Mouse (Mus musculus) intestine, embryonic 15.5 days (tissue): ENCODE data around the gene Usp12. TPM values are rescaled to one million over a fixed set of nuclear protein-coding genes. Genes with fewer than 3 reads are reported as not detected.

Source experiments
- ATAC-seq: fragments of 200-750 bp; cut with Nextera tagmentation; 2 replicates; pipeline ENCODE4 v1.8.0; 2017; ENCODE audit warnings: moderate TSS enrichment, moderate library complexity
- H3K27ac ChIP-seq: fragments of 300-500 bp; sonication (generic); 2 replicates; pipeline ENCODE4 v1.5.1; 2015; ENCODE audit warnings: mild to moderate bottlenecking, inconsistent platforms
- H3K27me3 ChIP-seq: fragments of 300-500 bp; sonication (generic); replicated peaks from 2 replicates; pipeline ENCODE4 v1.6.1; 2015; ENCODE audit warnings: inconsistent platforms
- H3K36me3 ChIP-seq: fragments of 300-500 bp; sonication (generic); 2 replicates; pipeline ENCODE4 v1.6.1; 2015; ENCODE audit warnings: inconsistent platforms
- H3K4me1 ChIP-seq: fragments of 300-500 bp; sonication (generic); replicated peaks from 2 replicates; pipeline ENCODE4 v1.6.1; 2015; ENCODE audit warnings: inconsistent platforms
- H3K4me2 ChIP-seq: fragments of 300-500 bp; sonication (generic); replicated peaks from 2 replicates; pipeline ENCODE4 v1.6.1; 2015; ENCODE audit warnings: mild to moderate bottlenecking, inconsistent platforms
- H3K4me3 ChIP-seq: fragments of 300-500 bp; sonication (generic); replicated peaks from 2 replicates; pipeline ENCODE4 v1.5.1; 2015; ENCODE audit warnings: inconsistent platforms
- H3K9ac ChIP-seq: fragments of 300-500 bp; sonication (generic); 2 replicates; pipeline ENCODE4 v1.6.1; 2015; ENCODE audit warnings: inconsistent platforms
- H3K9me3 ChIP-seq: fragments of 300-500 bp; sonication (generic); 2 replicates; pipeline ENCODE4 v1.6.1; 2016; ENCODE audit warnings: inconsistent platforms
- WGBS: fragments of 180-500 bp; shearing (Covaris S2); methylation state at CpG from one replicate; pipeline ENCODE4 v1.1.7; 2015; 5-methylcytosine and 5-hydroxymethylcytosine counted together
- polyA plus RNA-seq: library from polyadenylated mRNA; unstranded; fragments of >200 nt; fragmentation: Nextera tagmentation; extraction: Ambion mirVana; gene quantifications from 2 replicates; pipeline ENCODE4 v1.2.1, GENCODE M21; 2015

Gene Usp12
- polyA plus RNA-seq, 1 experiment from 2014 or later = 28.7 TPM

DNA sequence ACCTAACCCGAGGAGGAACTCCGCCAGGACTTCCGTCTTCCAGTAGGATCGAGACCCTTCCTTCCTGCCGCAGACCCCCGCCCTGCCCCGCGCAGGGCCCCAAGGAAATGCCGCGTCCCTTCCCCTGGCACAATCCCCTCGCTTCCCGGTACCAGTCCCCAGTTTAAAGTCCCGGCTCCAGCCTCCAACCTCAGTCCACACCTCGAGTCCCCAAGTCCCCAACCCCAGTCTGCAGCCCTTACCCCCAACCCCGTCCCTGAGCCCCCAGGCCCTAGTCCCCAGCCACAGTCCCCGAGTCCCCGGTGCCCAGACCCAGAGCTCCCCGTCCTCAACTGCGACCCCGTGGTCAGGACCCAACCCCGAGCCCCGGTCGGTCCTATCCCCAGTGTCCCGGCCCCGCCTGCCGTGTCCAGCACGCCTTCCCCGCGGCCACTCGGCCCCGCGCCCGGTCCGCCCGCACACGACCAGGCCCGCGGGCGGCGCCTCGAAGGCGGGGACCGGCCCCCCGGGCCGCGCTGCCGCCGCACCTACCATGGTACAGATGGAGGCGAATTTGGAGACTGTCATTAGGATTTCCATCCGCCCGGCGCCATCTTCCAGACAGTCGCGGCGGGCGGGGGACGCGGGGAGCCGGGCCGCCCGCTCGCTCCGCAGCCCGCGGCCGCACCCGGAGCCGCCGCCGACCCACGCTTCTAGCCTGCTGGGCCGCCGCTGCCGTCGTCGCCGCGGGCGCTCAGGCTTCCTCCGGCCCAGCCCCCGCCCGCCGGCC, 538 bp downstream of the Usp12 start:
- peak; percentile 52 for ATAC-seq
- Histone ChIP-seq H3K27me3 (no peaks in the 10 kb centered on the region), H3K4me2 (peak overlapping the region; percentile 71), H3K4me1 (peaks cover 32% of the 10 kb centered on the region), H3K4me3 (peak overlapping the region; percentile 98), H3K9ac (peak overlapping the region; percentile 98), H3K27ac (peak overlapping the region; percentile 93), H3K36me3 (no peaks in the 10 kb centered on the region), H3K9me3 (no peaks in the 10 kb centered on the region)
- WGBS = under 1% methylated on average over 80 of the region's 83 CpGs

DNA sequence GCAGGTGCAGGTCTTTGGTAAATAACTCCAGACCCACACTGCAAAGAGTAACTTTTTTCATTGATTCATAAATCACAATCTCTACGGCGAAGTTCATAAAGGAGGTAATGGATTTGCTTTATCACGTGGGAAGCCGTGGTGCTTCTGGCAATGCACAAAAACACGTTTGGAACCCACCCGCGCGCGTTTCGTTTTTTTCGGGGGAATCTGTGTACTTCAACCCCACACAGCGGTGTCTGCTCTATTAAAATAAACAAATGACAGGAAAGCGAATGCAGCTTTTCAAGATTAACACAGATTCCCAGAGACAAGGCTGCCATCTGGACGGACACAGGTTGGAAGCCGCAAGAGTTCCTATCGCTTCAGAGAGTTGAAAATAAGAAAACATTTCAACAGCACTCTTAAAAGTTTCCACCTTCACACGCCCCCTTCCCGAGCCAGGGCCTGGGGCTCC, 1.1 kb downstream of the Usp12 start:
- Histone ChIP-seq H3K4me2 (peak overlapping the region; percentile 71), H3K27ac (peak overlapping the region; percentile 93), H3K9ac (peak overlapping the region; percentile 98), H3K4me3 (peak overlapping the region; percentile 98), H3K4me1 (peaks cover 34% of the 10 kb centered on the region), H3K36me3 (no peaks in the 10 kb centered on the region), H3K27me3 (no peaks in the 10 kb centered on the region), H3K9me3 (no peaks in the 10 kb centered on the region)
- ATAC-seq = no peak
- under 1% methylated on average over 18 of the region's 18 CpGs for WGBS

GRCm38 (mm10) chr5:146792140-146792791, 2.5 kb downstream of the Usp12 start:
- WGBS = 47% methylated on average over 7 of the region's 7 CpGs
- ATAC-seq = no peak
- Histone ChIP-seq H3K4me2 (peak overlapping the region; percentile 71), H3K4me3 (peak overlapping the region; percentile 98; the same call in 1 of the 2 replicates), H3K36me3 (no peaks in the 10 kb centered on the region), H3K27me3 (no peaks in the 10 kb centered on the region), H3K27ac (no peak overlapping the region), H3K4me1 (peaks cover 43% of the 10 kb centered on the region), H3K9ac (no peak overlapping the region), H3K9me3 (no peaks in the 10 kb centered on the region)

- Histone ChIP-seq H3K9me3 (no peaks in the 10 kb centered on the region), H3K4me2 (peak overlapping the region; percentile 14), H3K36me3 (no peaks in the 10 kb centered on the region), H3K27me3 (no peaks in the 10 kb centered on the region), H3K9ac (no peak overlapping the region; the same call in 1 of the 2 replicates), H3K27ac (no peak overlapping the region), H3K4me3 (no peak overlapping the region), H3K4me1 (peaks cover 43% of the 10 kb centered on the region)
- 74% methylated on average over 8 of the region's 8 CpGs for WGBS
- no peak for ATAC-seq
Measured at GRCm38 (mm10) chr5:146790944-146791343, 3.9 kb downstream of the Usp12 start.

DNA sequence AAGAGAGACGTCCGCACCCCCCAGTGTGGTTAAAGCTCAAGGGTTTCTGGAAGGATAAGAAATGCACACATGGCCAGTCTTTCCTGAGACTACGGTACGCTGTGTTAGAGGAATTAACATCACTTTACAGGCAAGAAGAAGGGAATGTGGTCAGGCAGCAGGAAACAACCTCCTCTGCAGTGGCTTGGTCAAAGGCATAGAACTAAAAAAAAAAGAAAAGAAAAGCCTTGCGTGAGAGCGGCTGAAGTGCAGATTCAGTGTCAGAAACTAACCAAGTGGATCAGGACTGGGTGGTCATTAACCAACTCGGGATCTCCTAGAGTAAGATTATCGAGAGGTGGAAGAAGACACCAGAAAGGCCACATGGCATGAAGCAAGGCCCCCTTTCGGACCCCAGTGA, 5.4 kb downstream of the Usp12 start:
- no peak for ATAC-seq
- Histone ChIP-seq H3K4me3 (no peak overlapping the region), H3K4me2 (no peak overlapping the region), H3K27ac (no peak overlapping the region), H3K27me3 (no peaks in the 10 kb centered on the region), H3K4me1 (peaks cover 46% of the 10 kb centered on the region), H3K9me3 (no peaks in the 10 kb centered on the region), H3K9ac (0 out of 2 replicates have a peak overlapping the region, but pooled peaks have one; percentile 1), H3K36me3 (no peaks in the 10 kb centered on the region)
- WGBS = 61% methylated on average over 9 of the region's 9 CpGs

DNA sequence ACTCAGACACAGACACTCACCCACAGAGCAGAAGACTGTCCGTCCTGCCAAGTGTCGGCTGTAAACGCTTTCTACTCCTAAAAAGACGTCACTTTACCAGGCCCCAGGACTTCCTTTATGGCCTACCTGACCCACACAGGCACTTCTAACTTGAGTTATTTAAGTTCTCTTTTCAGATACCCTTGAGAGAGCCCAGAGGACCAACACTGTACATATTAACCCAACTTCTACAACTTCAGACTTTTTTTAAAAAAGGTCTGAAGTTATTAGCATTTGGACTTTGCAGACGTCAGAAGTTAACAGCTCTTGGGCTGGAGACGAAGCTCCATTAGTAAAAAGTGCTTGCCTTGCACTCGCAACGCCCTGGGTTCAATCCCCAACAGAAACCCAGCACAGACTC, 8.7 kb downstream of the Usp12 start:
- H3K27me3 ChIP-seq = no peaks in the 10 kb centered on the region
- H3K4me1 ChIP-seq = peaks cover 29% of the 10 kb centered on the region
- H3K4me2 ChIP-seq = no peak overlapping the region
- ATAC-seq = no peak
- no peaks in the 10 kb centered on the region for H3K9me3 ChIP-seq
- H3K4me3 ChIP-seq = no peak overlapping the region
- no peak overlapping the region for H3K27ac ChIP-seq
- H3K9ac ChIP-seq = no peak overlapping the region
- H3K36me3 ChIP-seq = no peaks in the 10 kb centered on the region
- WGBS = 61% methylated on average over 8 of the region's 8 CpGs

DNA sequence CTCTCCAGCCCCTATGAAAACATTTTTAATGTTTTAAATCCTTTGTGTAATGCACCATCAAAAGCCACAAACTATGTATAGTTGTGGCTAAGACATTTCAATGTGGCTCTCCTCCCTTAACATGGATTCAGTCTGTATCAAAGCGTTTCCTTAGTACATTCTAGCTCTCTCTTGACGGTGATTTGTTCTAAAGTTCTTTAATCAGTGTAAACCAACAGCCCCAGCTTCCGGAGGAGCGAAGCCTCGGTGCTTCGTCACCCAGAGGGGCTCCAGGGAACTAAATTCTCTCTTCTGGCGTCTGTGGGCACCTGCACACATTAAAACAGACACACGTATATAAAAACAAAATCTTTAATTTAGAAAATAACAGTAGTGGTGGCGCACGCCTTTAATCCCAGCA, 10.9 kb downstream of the Usp12 start:
- Histone ChIP-seq H3K4me3 (no peak overlapping the region), H3K27ac (no peak overlapping the region), H3K4me1 (peaks cover 29% of the 10 kb centered on the region), H3K4me2 (no peak overlapping the region), H3K9me3 (no peaks in the 10 kb centered on the region), H3K36me3 (no peaks in the 10 kb centered on the region), H3K27me3 (no peaks in the 10 kb centered on the region), H3K9ac (no peak overlapping the region)
- 85% methylated on average over 10 of the region's 10 CpGs for WGBS
- ATAC-seq = no peak

- 86% methylated on average over 10 of the region's 10 CpGs for WGBS
- no peaks in the 10 kb centered on the region for H3K27me3 ChIP-seq
- no peak overlapping the region for H3K9ac ChIP-seq
- H3K4me2 ChIP-seq = no peak overlapping the region
- H3K36me3 ChIP-seq = no peaks in the 10 kb centered on the region
- no peak overlapping the region for H3K27ac ChIP-seq
- no peak for ATAC-seq
- peaks cover 25% of the 10 kb centered on the region for H3K4me1 ChIP-seq
- H3K9me3 ChIP-seq = no peaks in the 10 kb centered on the region
- no peak overlapping the region for H3K4me3 ChIP-seq
Measured at GRCm38 (mm10) chr5:146783300-146783699, 11.5 kb downstream of the Usp12 start.

GRCm38 (mm10) chr5:146781663-146782062, 13.1 kb downstream of the Usp12 start:
- no peak overlapping the region for H3K4me2 ChIP-seq
- H3K9ac ChIP-seq = no peak overlapping the region
- H3K9me3 ChIP-seq = no peaks in the 10 kb centered on the region
- peak overlapping the region; percentile 1; the same call in 1 of the 2 replicates for H3K27ac ChIP-seq
- peaks cover 33% of the 10 kb centered on the region for H3K4me1 ChIP-seq
- no peaks in the 10 kb centered on the region for H3K36me3 ChIP-seq
- H3K4me3 ChIP-seq = no peak overlapping the region
- no peaks in the 10 kb centered on the region for H3K27me3 ChIP-seq
- 70% methylated on average over 9 of the region's 9 CpGs for WGBS
- ATAC-seq = peak; percentile 36; the same call in 1 of the 2 replicates

DNA sequence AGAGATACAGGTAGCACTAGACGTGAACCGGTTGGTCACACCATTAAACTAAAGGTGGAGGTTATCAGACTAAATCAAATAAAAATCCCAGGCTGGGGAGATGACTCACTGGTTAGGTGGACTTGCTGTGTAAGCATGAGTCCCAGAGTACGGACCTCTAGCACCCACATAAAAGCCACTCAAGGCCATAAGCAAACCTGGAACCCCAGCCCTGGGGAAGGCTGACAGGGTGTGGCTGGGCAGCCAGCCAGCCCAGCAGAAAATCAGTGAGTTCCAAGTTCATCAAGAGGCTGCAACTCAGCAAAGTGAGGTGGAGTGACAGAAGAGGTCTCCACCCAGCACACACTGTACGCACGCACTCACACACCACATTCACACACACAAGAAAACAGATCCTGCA, 14.9 kb downstream of the Usp12 start:
- Histone ChIP-seq H3K27me3 (no peaks in the 10 kb centered on the region), H3K4me2 (peak overlapping the region; percentile 17; the same call in 1 of the 2 replicates), H3K4me3 (no peak overlapping the region), H3K27ac (peak overlapping the region; percentile 77), H3K9me3 (no peaks in the 10 kb centered on the region), H3K36me3 (no peaks in the 10 kb centered on the region), H3K9ac (no peak overlapping the region), H3K4me1 (peaks cover 32% of the 10 kb centered on the region)
- WGBS = 51% methylated on average over 5 of the region's 5 CpGs
- ATAC-seq = peak; percentile 95

DNA sequence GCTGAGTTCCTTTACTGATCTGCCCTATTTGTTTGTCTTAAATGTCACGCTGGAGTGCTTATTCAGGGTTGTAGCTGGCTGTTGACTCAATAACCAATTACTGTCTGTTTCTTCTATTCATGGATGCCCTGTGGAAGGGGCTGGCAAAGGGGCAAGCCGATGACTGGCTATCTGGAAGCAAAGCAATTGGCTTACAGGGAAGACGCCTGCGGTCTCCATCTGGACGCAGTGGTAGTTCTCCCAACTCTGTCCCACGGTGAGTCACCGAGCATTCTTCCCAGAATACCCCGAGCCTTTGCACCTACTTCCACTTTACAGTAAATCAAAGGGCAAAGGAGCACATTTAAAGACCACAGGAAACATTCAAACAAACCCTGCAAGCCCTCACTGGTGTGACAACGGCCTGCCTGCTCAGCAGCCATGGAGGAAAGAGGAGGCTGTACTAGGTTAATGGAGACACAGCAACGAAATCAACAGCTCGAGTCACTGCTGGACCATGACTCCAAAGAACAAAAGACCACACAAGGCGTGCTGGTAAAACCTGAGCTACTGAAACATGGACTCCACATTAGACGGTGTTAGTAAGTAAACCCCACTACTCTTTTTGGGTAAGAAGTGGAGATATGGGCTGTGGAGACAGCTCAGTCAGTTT, 17.7 kb downstream of the Usp12 start:
- no peak for ATAC-seq
- Histone ChIP-seq H3K9ac (no peak overlapping the region), H3K36me3 (no peaks in the 10 kb centered on the region), H3K4me2 (no peak overlapping the region), H3K27ac (peak overlapping the region; percentile 14; the same call in 1 of the 2 replicates), H3K4me3 (no peak overlapping the region), H3K9me3 (no peaks in the 10 kb centered on the region), H3K4me1 (peaks cover 29% of the 10 kb centered on the region), H3K27me3 (no peaks in the 10 kb centered on the region)
- 68% methylated on average over 13 of the region's 13 CpGs for WGBS

DNA sequence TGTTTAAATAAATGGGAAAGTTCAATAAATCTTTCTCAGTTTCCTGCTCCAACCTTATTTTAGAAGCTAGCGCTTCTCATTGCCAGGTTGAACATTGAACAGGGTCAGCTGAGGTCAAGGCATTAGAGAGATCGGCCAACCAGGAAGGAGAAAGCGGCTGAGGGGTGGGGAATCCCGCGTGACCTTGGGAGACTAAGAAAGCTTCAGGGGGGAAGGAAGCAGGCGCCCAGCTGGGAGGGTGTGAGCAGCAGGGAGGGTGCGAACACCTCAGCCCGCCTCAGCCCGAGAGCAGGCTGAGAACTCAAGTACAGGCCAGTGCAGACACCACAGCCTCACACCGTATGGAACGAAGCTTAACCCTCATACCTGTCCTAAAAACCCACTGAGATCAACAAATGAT, 22.8 kb downstream of the Usp12 start:
- peak; percentile 87 for ATAC-seq
- no peaks in the 10 kb centered on the region for H3K9me3 ChIP-seq
- no peak overlapping the region for H3K27ac ChIP-seq
- no peak overlapping the region for H3K9ac ChIP-seq
- no peak overlapping the region for H3K4me3 ChIP-seq
- no peak overlapping the region for H3K4me2 ChIP-seq
- 18% methylated on average over 11 of the region's 11 CpGs for WGBS
- H3K36me3 ChIP-seq = no peaks in the 10 kb centered on the region
- peaks cover 23% of the 10 kb centered on the region for H3K4me1 ChIP-seq
- no peaks in the 10 kb centered on the region for H3K27me3 ChIP-seq
